Mouse (Mus musculus) adrenal gland (tissue): ENCODE results near the gene Fbxl17.

ENCODE experiments used
- intact Hi-C: fragments of 180-260 bp; cut with DNase I; formaldehyde crosslinking; loops from one replicate; pipeline ENCODE4 v1.15.1; 2025

The Fbxl17 gene

GRCm38 (mm10) chr17:63112826-63113225, 387.0 kb downstream of the Fbxl17 start:
- intact Hi-C loops, result no loop called here

- intact Hi-C loops, result no loop called here
Measured at GRCm38 (mm10) chr17:63110994-63111393, 388.8 kb downstream of the Fbxl17 start.

GRCm38 (mm10) chr17:63110211-63110755, 389.5 kb downstream of the Fbxl17 start:
- intact Hi-C loops, result no loop called here

GRCm38 (mm10) chr17:63108035-63108434, 391.8 kb downstream of the Fbxl17 start:
- intact Hi-C loops, result no loop called here

- intact Hi-C loops, result no loop called here
Measured at GRCm38 (mm10) chr17:63107515-63107914, 392.3 kb downstream of the Fbxl17 start.

GRCm38 (mm10) chr17:63095553-63095952, 404.3 kb downstream of the Fbxl17 start:
- intact Hi-C loops, result no loop called here

- intact Hi-C loops, result no loop called here
Measured at GRCm38 (mm10) chr17:63095017-63095416, 404.8 kb downstream of the Fbxl17 start.

- intact Hi-C loops, result no loop called here
Measured at GRCm38 (mm10) chr17:63093184-63093583, 406.6 kb downstream of the Fbxl17 start.

GRCm38 (mm10) chr17:63092774-63093173, 407.0 kb downstream of the Fbxl17 start:
- intact Hi-C loops, result no loop called here

- intact Hi-C loops, result no loop called here
Measured at GRCm38 (mm10) chr17:63090112-63090511, 409.7 kb downstream of the Fbxl17 start.

- intact Hi-C loops, result no loop called here
Measured at GRCm38 (mm10) chr17:63087265-63087664, 412.6 kb downstream of the Fbxl17 start.

GRCm38 (mm10) chr17:63086526-63086925, 413.3 kb downstream of the Fbxl17 start:
- intact Hi-C loops, result no loop called here

GRCm38 (mm10) chr17:63085227-63085626, 414.6 kb downstream of the Fbxl17 start:
- intact Hi-C loops, result no loop called here

GRCm38 (mm10) chr17:63079087-63079486, 420.7 kb downstream of the Fbxl17 start:
- intact Hi-C loops, result no loop called here

GRCm38 (mm10) chr17:63077509-63077908, 422.3 kb downstream of the Fbxl17 start:
- intact Hi-C loops, result no loop called here

GRCm38 (mm10) chr17:63076661-63077060, 423.2 kb downstream of the Fbxl17 start:
- intact Hi-C loops, result no loop called here

GRCm38 (mm10) chr17:63076037-63076426, 423.8 kb downstream of the Fbxl17 start:
- intact Hi-C loops, result no loop called here

GRCm38 (mm10) chr17:63075091-63076036, 424.5 kb downstream of the Fbxl17 start:
- intact Hi-C loops, result no loop called here

GRCm38 (mm10) chr17:63073342-63073741, 426.5 kb downstream of the Fbxl17 start:
- intact Hi-C loops, result no loop called here

- intact Hi-C loops, result no loop called here
Measured at GRCm38 (mm10) chr17:63071134-63071923, 428.5 kb downstream of the Fbxl17 start.

GRCm38 (mm10) chr17:63070161-63070761, 429.6 kb downstream of the Fbxl17 start:
- intact Hi-C loops, result no loop called here
